Mouse (Mus musculus) bone marrow macrophage, adult 2 months (primary cell): Measurements from ENCODE around the gene Rpl36al. TPM values are rescaled to one million over a fixed set of nuclear protein-coding genes. Genes with fewer than 3 reads are reported as not detected.
"Not testable (repeated sequence)": the region's sequence is repeated elsewhere in the genome, so short reads cannot be mapped to it uniquely, and the experiment has no call there.

Experiments used
- H3K27ac ChIP-seq: 2 replicates; pipeline ENCODE4 v1.5.1; 2012; ENCODE audit warnings: low read depth, low read length; ENCODE audit not compliant: insufficient read depth
- H3K4me1 ChIP-seq: 2 replicates; pipeline ENCODE4 v1.6.1; 2012; ENCODE audit warnings: low read length; ENCODE audit not compliant: control insufficient read depth, insufficient read depth
- H3K4me3 ChIP-seq: 2 replicates; pipeline ENCODE4 v1.5.1; 2012; ENCODE audit warnings: mild to moderate bottlenecking, low read length, moderate library complexity; ENCODE audit not compliant: insufficient read depth
- CTCF ChIP-seq: IDR thresholded peaks from 2 replicates; pipeline ENCODE4 v1.5.1; 2012; ENCODE audit warnings: low read depth, mild to moderate bottlenecking, low read length, moderate library complexity
- POLR2A ChIP-seq: IDR thresholded peaks from 2 replicates; pipeline ENCODE4 v1.6.1; 2012; ENCODE audit warnings: mild to moderate bottlenecking, low read depth, low read length, borderline replicate concordance
- polyA plus RNA-seq: library from polyadenylated mRNA; stranded (reverse); fragments of >200 nt; gene quantifications from 2 replicates; pipeline ENCODE4 v1.2.4, GENCODE M21; 2012; ENCODE audit not compliant: missing spikeins, insufficient read depth, insufficient read length

The Rpl36al gene
- polyA plus RNA-seq, 1 experiment, result 390 TPM

DNA sequence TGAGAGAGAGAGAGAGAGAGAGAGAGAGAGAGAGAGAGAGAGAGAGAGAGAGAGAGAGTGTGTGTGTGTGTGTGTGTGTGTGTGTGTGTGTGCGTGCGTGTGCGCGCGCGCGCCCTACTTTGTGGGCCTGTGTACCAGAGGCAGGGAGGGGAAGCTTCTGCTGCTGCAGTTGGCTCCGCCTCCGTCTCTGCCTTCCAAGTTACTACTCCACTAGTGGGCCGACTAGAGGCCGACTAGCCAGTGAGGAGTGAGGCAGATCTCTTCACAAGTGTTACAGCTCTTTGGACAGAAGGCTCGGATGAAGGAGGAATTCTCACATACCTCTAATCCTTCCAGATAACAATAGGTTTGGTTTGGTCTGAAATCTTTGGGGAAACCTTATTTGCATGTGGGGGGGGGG, 4.5 kb downstream of the Rpl36al start:
- H3K4me1 ChIP-seq, result no peaks in the 10 kb centered on the region
- H3K4me3 ChIP-seq, result no peak overlapping the region
- H3K27ac ChIP-seq, result no peak overlapping the region
- TF ChIP-seq POLR2A (no peak), CTCF (no peak)

GRCm38 (mm10) chr12:69177526-69177925, 6.4 kb downstream of the Rpl36al start:
- H3K4me3 ChIP-seq, result no peak overlapping the region
- no peak for TF ChIP-seq CTCF
- no peak for TF ChIP-seq POLR2A

DNA sequence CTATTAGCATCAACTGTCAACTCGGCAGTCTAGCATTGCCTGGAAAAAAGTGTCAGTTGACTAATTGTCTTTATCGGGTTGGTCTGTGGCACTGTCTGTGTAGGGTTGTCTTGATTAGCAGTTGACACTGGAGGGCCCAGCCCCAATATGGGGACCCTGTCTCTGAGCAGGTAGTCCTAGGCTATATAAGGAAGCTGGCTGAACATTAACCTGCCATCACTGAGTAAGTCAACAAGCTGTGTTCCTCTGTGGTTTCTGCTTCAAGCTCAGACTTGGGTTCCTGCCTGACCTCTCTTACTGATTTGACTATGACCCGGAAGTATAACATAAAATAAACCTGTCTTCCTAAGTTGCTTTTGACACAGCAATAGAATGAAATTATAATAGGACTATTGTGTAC, 7.9 kb downstream of the Rpl36al start:
- Histone ChIP-seq H3K4me3 (no peak overlapping the region), H3K4me1 (peaks cover 12% of the 10 kb centered on the region), H3K27ac (no peak overlapping the region)
- TF ChIP-seq POLR2A (no peak), CTCF (no peak)

More at GRCm38 (mm10) chr12:69177526-69177925, 6.4 kb downstream of the Rpl36al start:
- Histone ChIP-seq H3K4me1 (no peaks in the 10 kb centered on the region), H3K27ac (no peak overlapping the region)

DNA sequence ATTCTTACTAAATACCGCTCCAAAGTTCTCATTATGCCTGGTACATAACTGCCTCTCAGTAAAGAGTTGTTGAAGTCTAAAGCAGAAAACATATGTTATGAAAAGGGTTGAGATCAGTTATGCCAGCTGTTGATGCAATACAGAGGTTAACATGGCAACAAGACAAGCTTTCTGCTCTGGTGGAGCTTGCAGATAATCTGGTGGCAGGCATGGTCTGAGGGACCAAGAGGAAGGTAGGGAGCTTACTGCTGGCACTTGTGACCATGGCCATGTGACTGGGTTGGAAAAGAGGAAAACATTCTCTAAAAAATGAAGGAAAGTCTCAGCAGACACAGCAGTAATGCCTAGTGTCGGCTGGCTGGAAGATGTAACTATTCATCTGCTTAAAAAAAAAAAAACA, 12.6 kb downstream of the Rpl36al start:
- H3K27ac ChIP-seq, result peak overlapping the region; percentile 63
- H3K4me1 ChIP-seq, result peaks cover 19% of the 10 kb centered on the region
- H3K4me3 ChIP-seq, result no peak overlapping the region
- no peak for TF ChIP-seq POLR2A
- TF ChIP-seq CTCF, result no peak

- Histone ChIP-seq H3K4me3 (peak within 1 kb of the TSS; percentile 99), H3K27ac (peak within 1 kb of the TSS; percentile 66), H3K4me1 (peaks cover 19% of the 10 kb centered on the region)
- no peak for TF ChIP-seq POLR2A
- no peak for TF ChIP-seq CTCF
These were observed 15.3 kb downstream of the Rpl36al start, which contains the start of gene Lrr1 for GRCm38 (mm10) chr12:69168461-69169106. TSS of gene Lrr1 (plus strand) at chr12:69168814.

DNA sequence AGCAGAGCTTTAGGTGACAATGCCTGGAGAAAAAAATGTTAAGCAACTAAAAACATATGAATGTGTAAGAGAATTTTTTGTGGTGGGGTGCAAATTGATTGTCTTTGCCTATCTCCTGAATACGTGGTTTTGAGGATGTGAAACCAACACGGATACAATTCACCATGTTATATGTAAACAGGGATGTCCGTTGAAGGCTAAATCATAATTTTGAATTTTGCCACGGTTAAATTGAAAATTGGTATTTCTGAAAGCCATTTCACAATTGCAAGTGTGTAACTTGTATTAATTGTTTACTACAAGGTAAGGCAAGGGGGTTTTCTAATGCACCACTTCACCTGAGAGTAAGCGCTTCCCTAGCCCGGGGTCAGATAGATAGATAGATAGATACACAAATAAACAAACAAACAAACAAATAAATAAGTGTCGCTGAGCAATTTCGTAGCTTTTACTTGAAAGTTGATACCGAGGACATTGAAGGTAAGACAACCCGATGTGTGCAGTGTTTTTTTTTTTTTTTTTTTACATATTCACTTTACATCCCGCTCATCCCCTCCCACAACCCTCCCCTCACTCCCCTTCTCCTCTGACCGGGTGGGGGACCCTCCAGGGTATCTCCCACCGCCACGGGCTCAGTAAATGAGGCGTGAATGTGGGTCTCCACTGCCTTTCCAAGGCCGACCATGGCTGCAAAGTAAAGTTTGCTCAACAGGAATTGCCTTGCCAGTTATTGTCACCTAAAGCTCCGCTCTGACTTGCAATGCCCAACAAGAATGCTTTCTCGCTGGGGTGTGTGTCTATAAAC, 16.0 kb downstream of the Rpl36al start:
- TF ChIP-seq CTCF, result no peak
- no peak for TF ChIP-seq POLR2A
- Histone ChIP-seq H3K4me3 (peak overlapping the region; percentile 99), H3K27ac (no peak overlapping the region), H3K4me1 (peaks cover 19% of the 10 kb centered on the region)

DNA sequence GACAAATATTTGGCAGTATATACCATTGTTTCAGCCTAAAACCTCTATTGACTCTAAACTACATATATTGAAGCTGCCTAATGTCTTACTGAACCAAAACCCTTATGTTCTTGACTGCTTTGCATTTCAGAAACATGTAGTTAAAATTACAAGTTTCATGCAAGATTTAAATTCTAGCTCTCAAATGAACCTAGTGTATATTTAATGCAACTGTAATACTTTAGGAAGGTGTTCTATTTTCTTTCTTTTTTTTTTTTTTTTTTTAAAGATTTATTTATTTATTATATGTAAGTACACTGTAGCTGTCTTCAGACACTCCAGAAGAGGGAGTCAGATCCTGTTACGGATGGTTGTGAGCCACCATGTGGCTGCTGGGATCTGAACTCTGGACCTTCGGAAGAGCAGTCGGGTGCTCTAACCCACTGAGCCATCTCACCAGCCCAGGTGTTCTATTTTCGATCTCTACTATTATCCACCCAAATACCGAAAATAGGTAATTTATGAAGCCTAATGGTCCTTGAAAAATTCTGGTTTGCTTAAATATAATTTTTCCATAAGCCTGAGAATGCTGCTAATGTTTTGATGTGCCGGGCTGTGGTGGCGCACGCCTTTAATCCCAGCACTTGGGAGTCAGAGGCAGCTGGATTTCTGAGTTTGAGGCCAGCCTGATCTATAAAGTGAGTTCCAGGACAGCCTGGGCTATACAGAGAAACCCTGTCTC, 16.9 kb downstream of the Rpl36al start:
- H3K27ac ChIP-seq, H3K4me3 ChIP-seq: not testable (repeated sequence)
- peaks cover 17% of the 10 kb centered on the region for H3K4me1 ChIP-seq

GRCm38 (mm10) chr12:69164904-69165303, 19.0 kb downstream of the Rpl36al start:
- Histone ChIP-seq H3K27ac (no peak overlapping the region), H3K4me3 (no peak overlapping the region), H3K4me1 (peaks cover 3% of the 10 kb centered on the region)
- no peak for TF ChIP-seq CTCF
- TF ChIP-seq POLR2A, result no peak

DNA sequence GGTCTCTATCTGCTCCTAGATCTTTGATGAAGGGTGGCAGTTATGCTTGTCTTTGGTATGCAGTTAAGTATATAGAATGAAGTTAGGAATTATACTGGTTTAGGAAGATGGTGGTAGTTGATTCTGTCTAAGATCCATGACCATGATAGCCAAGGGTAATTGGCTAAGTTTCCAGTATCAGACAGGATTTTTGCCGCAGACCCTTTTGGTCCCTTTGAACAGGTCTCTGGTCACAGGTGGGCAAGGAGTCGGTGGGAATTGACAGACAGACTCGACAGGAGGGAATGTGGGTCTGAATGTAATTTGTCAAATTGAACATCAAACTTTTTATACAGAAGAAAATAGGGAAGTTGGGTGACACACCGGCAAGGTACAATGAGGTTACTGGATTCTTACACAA, 20.3 kb downstream of the Rpl36al start:
- H3K4me3 ChIP-seq, H3K27ac ChIP-seq, H3K4me1 ChIP-seq: not testable (repeated sequence)

DNA sequence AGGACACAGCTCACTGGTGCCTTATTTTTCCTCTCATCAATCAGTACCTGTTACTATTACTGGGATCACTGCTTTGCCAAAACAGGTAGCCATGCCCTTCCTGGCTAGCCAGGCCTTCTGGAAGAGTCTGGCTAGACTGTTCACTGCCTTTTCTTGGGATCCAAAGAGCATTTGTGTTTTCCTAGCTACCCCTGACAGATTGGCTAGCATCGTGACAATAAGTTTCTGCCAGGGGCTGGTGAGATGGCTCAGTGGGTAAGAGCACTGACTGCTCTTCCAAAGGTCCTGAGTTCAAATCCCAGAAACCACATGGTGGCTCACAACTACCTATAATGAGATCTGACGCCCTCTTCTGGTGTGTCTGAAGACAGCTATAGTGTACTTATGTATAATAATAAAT, 23.2 kb downstream of the Rpl36al start:
- not testable (repeated sequence) for H3K4me1 ChIP-seq, H3K4me3 ChIP-seq, H3K27ac ChIP-seq

DNA sequence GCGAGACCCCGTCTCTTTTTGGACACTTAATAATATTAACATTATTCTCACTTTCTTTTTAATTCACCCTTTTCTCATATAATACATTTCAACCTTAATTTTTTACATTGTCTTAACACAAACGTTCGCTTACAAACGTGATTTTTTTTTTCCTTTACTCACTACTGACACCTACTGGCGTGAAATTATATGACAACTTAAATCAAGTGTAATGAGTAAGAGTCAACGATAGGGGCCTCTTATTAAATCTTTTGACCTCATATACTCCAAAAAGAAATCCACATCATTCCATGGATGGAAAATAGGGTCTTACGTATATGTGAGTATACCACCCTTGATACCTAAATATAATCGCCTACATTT, 24.3 kb downstream of the Rpl36al start:
- Histone ChIP-seq H3K27ac (no peak overlapping the region), H3K4me1 (peaks cover 6% of the 10 kb centered on the region), H3K4me3 (no peak overlapping the region)
- TF ChIP-seq POLR2A (no peak), CTCF (no peak)
